ENCODE assay signal across 15 mouse cellular contexts in the genomic region with DNA sequence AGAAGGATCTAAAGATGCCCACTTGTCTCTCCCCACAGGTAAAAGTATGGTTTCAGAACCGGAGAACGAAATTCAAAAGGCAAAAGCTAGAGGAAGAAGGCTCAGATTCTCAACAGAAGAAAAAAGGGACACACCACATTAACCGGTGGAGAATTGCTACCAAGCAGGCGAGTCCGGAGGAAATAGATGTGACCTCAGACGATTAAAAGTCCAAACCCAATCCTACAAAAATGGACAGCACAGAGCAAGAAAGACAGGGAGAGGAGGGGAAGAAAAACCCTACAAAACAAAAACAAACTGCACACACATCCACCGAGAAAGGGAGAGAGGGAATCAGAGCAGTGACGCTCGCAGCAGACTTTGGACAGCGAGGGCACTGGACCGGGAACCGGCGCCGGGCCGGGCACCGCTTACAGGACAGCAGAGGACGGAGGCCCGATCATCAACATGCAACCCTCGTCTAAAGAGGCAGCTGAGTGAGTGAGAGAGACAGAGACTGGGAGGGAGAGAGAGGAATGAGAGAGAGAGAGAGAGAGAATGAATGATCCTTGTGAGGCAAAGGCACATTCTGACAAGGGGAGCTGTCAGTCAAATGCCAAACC. TPM values are rescaled to one million over a fixed set of nuclear protein-coding genes. Genes with fewer than 3 reads are reported as not detected.
DNase-seq lines count a peak whose midpoint lies in the region; ATAC-seq and TF ChIP-seq lines count a peak whose summit lies in the region.
"Had no signal": no experiment of that assay in that cellular context is flagged by ENCODE, and none has a peak within 500 bp of the region (broad histone marks: within the 10 kb centered on the region; RNA-seq: fewer than 3 reads in every experiment).

No protein-coding gene starts in this region.

- 0 out of 2 replicates have a peak overlapping the region, but pooled peaks have one; percentile 28 for H3K9ac ChIP-seq in forebrain, postnatal 0 days
- H3K9ac ChIP-seq in midbrain, postnatal 0 days (replicated peaks; ENCODE audit: low read length, poor library complexity, severe bottlenecking), result no peak overlapping the region

- ATAC-seq in forebrain, postnatal 0 days, result no peak
- no peak for ATAC-seq in midbrain, postnatal 0 days (ENCODE audit: low FRiP score)

- peak overlapping the region; percentile 98 for H3K27ac ChIP-seq in layer of hippocampus, adult 2 months
- H3K27ac ChIP-seq in forebrain, postnatal 0 days (ENCODE audit: low read depth, low read length), result no peak overlapping the region
- H3K27ac ChIP-seq in midbrain, postnatal 0 days (ENCODE audit: low read depth, low read length), result no peak overlapping the region

- H3K36me3 ChIP-seq in forebrain, postnatal 0 days (ENCODE audit: insufficient read depth), result no peaks in the 10 kb centered on the region
- no peaks in the 10 kb centered on the region for H3K36me3 ChIP-seq in midbrain, postnatal 0 days (ENCODE audit: insufficient read depth, low read length)

- peaks cover 9% of the 10 kb centered on the region; the same call in 1 of the 2 replicates for H3K4me1 ChIP-seq in forebrain, postnatal 0 days (ENCODE audit: insufficient read depth)
- H3K4me1 ChIP-seq in midbrain, postnatal 0 days (ENCODE audit: insufficient read depth, low read length), result peaks cover under 1% of the 10 kb centered on the region; the same call in 1 of the 2 replicates

- peak overlapping the region; percentile 79 for H3K4me3 ChIP-seq in layer of hippocampus, adult 2 months
- peak overlapping the region; percentile 7; the same call in 1 of the 2 replicates for H3K4me3 ChIP-seq in forebrain, postnatal 0 days (ENCODE audit: low read depth, low read length)
- H3K4me3 ChIP-seq in midbrain, postnatal 0 days (ENCODE audit: low read depth, low read length), result no peak overlapping the region

- peak overlapping the region; percentile 66 for H3K4me2 ChIP-seq in forebrain, postnatal 0 days (ENCODE audit: low read depth)
- H3K4me2 ChIP-seq in midbrain, postnatal 0 days (ENCODE audit: low read depth, low read length, poor library complexity, severe bottlenecking), result peak overlapping the region; percentile 32; the same call in 1 of the 2 replicates

- no peak for TF ChIP-seq CTCF in layer of hippocampus, adult 2 months (conservative IDR thresholded peaks at IDR 0.05)
- no peak for TF ChIP-seq CTCF in forebrain, postnatal 0 days (IDR thresholded peaks at IDR 0.05; ENCODE audit: low read depth)
- TF ChIP-seq CTCF in midbrain, postnatal 0 days (IDR thresholded peaks at IDR 0.05), result no peak

- no peaks in the 10 kb centered on the region for H3K9me3 ChIP-seq in forebrain, postnatal 0 days (ENCODE audit: low read length)
- no peaks in the 10 kb centered on the region for H3K9me3 ChIP-seq in midbrain, postnatal 0 days (ENCODE audit: low read length)

- no peak for DNase-seq in layer of hippocampus, adult 2 months (ENCODE audit: low spot score in 2 of 2)
- DNase-seq in layer of hippocampus, adult 9-11 months, result no peak
- peak; percentile 32 for DNase-seq in forebrain, postnatal 0 days
- DNase-seq in kidney, postnatal 4 days, result peak; percentile 50 to 63
- DNase-seq in midbrain, postnatal 0 days (ENCODE audit: low spot score), result no peak
- no peak for DNase-seq in gastrocnemius, adult 8-10 months (ENCODE audit: low spot score in 2 of 2)
- DNase-seq in MN1 (ENCODE audit: low spot score), result no peak
- DNase-seq in right cerebral cortex, adult 18-20 months, result no peak
- DNase-seq: adrenal gland, postnatal 25 days; cerebellum, adult 9-10 months; lung, adult 18-20 months had no signal

- 12% methylated on average over 19 of the region's 19 CpGs for WGBS in forebrain, postnatal 0 days
- WGBS in midbrain, postnatal 0 days, result 5% methylated on average over 19 of the region's 19 CpGs

- H3K27me3 ChIP-seq in forebrain, postnatal 0 days (ENCODE audit: insufficient read depth, low read length), result peaks cover 33% of the 10 kb centered on the region
- peaks cover 68% of the 10 kb centered on the region for H3K27me3 ChIP-seq in midbrain, postnatal 0 days (ENCODE audit: insufficient read depth, low read length)

RNA-seq across cellular contexts. Expression of gene Emx2, which starts 5.8 kb away (rescaled TPM):
- 10 to 100 TPM; 26.6 to 29.8 TPM for total RNA-seq in layer of hippocampus, adult 2 months (2021)
- 3.2 and 6.0 TPM in 2 replicates for total RNA-seq in forebrain, postnatal 0 days (2014; rRNA removed)
- polyA plus RNA-seq in forebrain, postnatal 0 days (2015; fragmentation: Nextera tagmentation; extraction: Ambion mirVana), result 4.7 and 11.2 TPM in 2 replicates
- total RNA-seq in midbrain, postnatal 0 days (2014; rRNA removed), result 6.1 and 6.6 TPM in 2 replicates
- polyA plus RNA-seq in midbrain, postnatal 0 days (2015; fragmentation: Nextera tagmentation; extraction: Ambion mirVana), result 10.3 and 10.5 TPM in 2 replicates
- total RNA-seq in gastrocnemius, adult 8-10 months (2022), result under 1 TPM; 0.38 to 0.97 (median 0.50) TPM
- total RNA-seq: adrenal gland, postnatal 25 days; heart, adult 8-10 months; hematopoietic stem cell, adult 5-6 weeks; monocyte, adult 5-6 weeks had no signal
- polyA plus RNA-seq: C2C12 had no signal

Comparison
In these comparisons a context has a peak if more than half of its experiments do, and no peak if none do; other contexts are left out.
1. DNase-seq: peak in forebrain, postnatal 0 days (single experiment) and kidney, postnatal 4 days (2 of 2); none in layer of hippocampus, adult 2 months (0 of 2), layer of hippocampus, adult 9-11 months (single experiment), midbrain, postnatal 0 days (single experiment), gastrocnemius, adult 8-10 months (0 of 2), MN1 (single experiment) and right cerebral cortex, adult 18-20 months (single experiment).